Comparison of ENCODE assay signal across 12 mouse cellular contexts in genomic region chr3:63849765-63850346, GRCm38 (mm10). TPM values are rescaled to one million over a fixed set of nuclear protein-coding genes. Genes with fewer than 3 reads are reported as not detected.
DNase-seq lines count a peak whose midpoint lies in the region; ATAC-seq and TF ChIP-seq lines count a peak whose summit lies in the region.
"Had no signal": no experiment of that assay in that cellular context is flagged by ENCODE, and none has a peak within 500 bp of the region (broad histone marks: within the 10 kb centered on the region; RNA-seq: fewer than 3 reads in every experiment).

No protein-coding gene starts in this region.

- TF ChIP-seq CTCF in left cerebral cortex, adult 2 months (IDR thresholded peaks at IDR 0.05), result no peak

- H3K36me3 ChIP-seq in neural tube, embryonic 11.5 days (ENCODE audit: control insufficient read depth, insufficient read depth, low read length), result no peaks in the 10 kb centered on the region
- no peaks in the 10 kb centered on the region for H3K36me3 ChIP-seq in hindbrain, embryonic 13.5 days
- no peaks in the 10 kb centered on the region for H3K36me3 ChIP-seq in midbrain, embryonic 13.5 days
- H3K36me3 ChIP-seq: stomach, embryonic 15.5 days had no signal

- 0 out of 2 replicates have a peak overlapping the region, but pooled peaks have one; percentile 3 for H3K27ac ChIP-seq in neural tube, embryonic 11.5 days (ENCODE audit: low read depth, low read length)
- H3K27ac ChIP-seq in hindbrain, embryonic 13.5 days, result peak overlapping the region; percentile 44; the same call in 1 of the 2 replicates
- H3K27ac ChIP-seq in midbrain, embryonic 13.5 days, result no peak overlapping the region
- no peak overlapping the region for H3K27ac ChIP-seq in left cerebral cortex, adult 2 months
- H3K27ac ChIP-seq: layer of hippocampus, adult 2 months; stomach, embryonic 15.5 days had no signal

- H3K9ac ChIP-seq in neural tube, embryonic 11.5 days (ENCODE audit: low read length), result no peak overlapping the region
- no peak overlapping the region for H3K9ac ChIP-seq in hindbrain, embryonic 13.5 days
- no peak overlapping the region for H3K9ac ChIP-seq in midbrain, embryonic 13.5 days (replicated peaks)
- H3K9ac ChIP-seq: stomach, embryonic 15.5 days had no signal

- no peaks in the 10 kb centered on the region for H3K27me3 ChIP-seq in neural tube, embryonic 11.5 days (ENCODE audit: control insufficient read depth, insufficient read depth, low read length)
- no peaks in the 10 kb centered on the region for H3K27me3 ChIP-seq in hindbrain, embryonic 13.5 days
- H3K27me3 ChIP-seq in midbrain, embryonic 13.5 days, result no peaks in the 10 kb centered on the region
- H3K27me3 ChIP-seq: stomach, embryonic 15.5 days had no signal

- intact Hi-C loops in left cerebral cortex, adult 2 months (cut with DNase I), result no loop called here
- intact Hi-C loops in heart, postnatal 25 days (cut with DNase I), result no loop called here

- peak; percentile 45; the same call in 1 of the 2 replicates for ATAC-seq in neural tube, embryonic 11.5 days (ENCODE audit: insufficient read depth, low FRiP score, low TSS enrichment)
- no peak for ATAC-seq in hindbrain, embryonic 13.5 days (ENCODE audit: low FRiP score)
- ATAC-seq in midbrain, embryonic 13.5 days, result peak; percentile 40; the same call in 1 of the 2 replicates

- no peak overlapping the region for H3K4me2 ChIP-seq in neural tube, embryonic 11.5 days (ENCODE audit: low read depth)
- H3K4me2 ChIP-seq in hindbrain, embryonic 13.5 days, result peak overlapping the region; percentile 19; the same call in 1 of the 2 replicates
- peak overlapping the region; percentile 28 for H3K4me2 ChIP-seq in midbrain, embryonic 13.5 days (replicated peaks)
- H3K4me2 ChIP-seq: stomach, embryonic 15.5 days had no signal

- H3K4me1 ChIP-seq in neural tube, embryonic 11.5 days (ENCODE audit: control insufficient read depth, insufficient read depth, low read length), result peaks cover 10% of the 10 kb centered on the region; the same call in 1 of the 2 replicates
- peaks cover 13% of the 10 kb centered on the region for H3K4me1 ChIP-seq in hindbrain, embryonic 13.5 days (replicated peaks)
- peaks cover 15% of the 10 kb centered on the region for H3K4me1 ChIP-seq in midbrain, embryonic 13.5 days (replicated peaks)
- H3K4me1 ChIP-seq: stomach, embryonic 15.5 days had no signal

- peak; percentile 22 for DNase-seq in neural tube, embryonic 11.5 days (ENCODE audit: low spot score)
- no peak for DNase-seq in neural tube, embryonic 10.5 days (ENCODE audit: extremely low spot score, low spot score)
- no peak for DNase-seq in left cerebral cortex, adult 2 months (ENCODE audit: extremely low spot score in 1 of 2, low spot score in 2 of 2)
- DNase-seq in heart, postnatal 25 days (ENCODE audit: low spot score), result no peak
- DNase-seq in frontal cortex, adult 2 months (ENCODE audit: extremely low spot score in 1 of 2, low spot score in 1 of 2), result no peak
- DNase-seq: adrenal gland, postnatal 36 days; cerebellum, adult 9-10 months; kidney, adult 18-20 months had no signal

- H3K4me3 ChIP-seq in neural tube, embryonic 11.5 days (ENCODE audit: low read depth, low read length), result no peak overlapping the region
- no peak overlapping the region for H3K4me3 ChIP-seq in hindbrain, embryonic 13.5 days
- no peak overlapping the region for H3K4me3 ChIP-seq in midbrain, embryonic 13.5 days (replicated peaks)
- no peak overlapping the region for H3K4me3 ChIP-seq in left cerebral cortex, adult 2 months
- H3K4me3 ChIP-seq: layer of hippocampus, adult 2 months; stomach, embryonic 15.5 days had no signal

- no peaks in the 10 kb centered on the region for H3K9me3 ChIP-seq in neural tube, embryonic 11.5 days (ENCODE audit: control insufficient read depth, low read length)
- no peaks in the 10 kb centered on the region for H3K9me3 ChIP-seq in hindbrain, embryonic 13.5 days
- no peaks in the 10 kb centered on the region for H3K9me3 ChIP-seq in midbrain, embryonic 13.5 days
- H3K9me3 ChIP-seq: stomach, embryonic 15.5 days had no signal

- WGBS in neural tube, embryonic 11.5 days, result 45% methylated on average over 10 of the region's 10 CpGs
- 23% methylated on average over 10 of the region's 10 CpGs for WGBS in hindbrain, embryonic 13.5 days
- 11% methylated on average over 10 of the region's 10 CpGs for WGBS in midbrain, embryonic 13.5 days

RNA-seq across cellular contexts. Expression of gene Plch1, which starts 49.4 kb away (rescaled TPM):
- 34.4 TPM in 2 replicates for polyA plus RNA-seq in neural tube, embryonic 11.5 days (2014; fragmentation: Nextera tagmentation; extraction: Ambion mirVana)
- 11.1 and 12.2 TPM in 2 replicates for polyA plus RNA-seq in hindbrain, embryonic 13.5 days (2015; fragmentation: Nextera tagmentation; extraction: Ambion mirVana)
- polyA plus RNA-seq in midbrain, embryonic 13.5 days (2015; fragmentation: Nextera tagmentation; extraction: Ambion mirVana), result 20.6 and 21.5 TPM in 2 replicates
- 1 to 10 TPM; 6.2 to 8.4 TPM for total RNA-seq in left cerebral cortex, adult 2 months (2021)
- not detected for total RNA-seq in heart, postnatal 25 days (2021)
- 4.9 and 5.7 TPM in 2 replicates for polyA plus RNA-seq in frontal cortex, adult 2 months (2012; rRNA removed)

Comparison
In these comparisons a context has a peak if more than half of its experiments do, and no peak if none do; other contexts are left out.
1. H3K27ac ChIP-seq: peak in neural tube, embryonic 11.5 days (single experiment) and hindbrain, embryonic 13.5 days (single experiment); none in midbrain, embryonic 13.5 days (single experiment) and left cerebral cortex, adult 2 months (single experiment).